Mouse (Mus musculus) CD4-positive helper T cell, adult 2 months (primary cell): ENCODE measurements at regions not wholly inside any gene's neighbourhood (a gene's known extent, or its start where the extent isn't known, plus 50 kb on each side); places are given as distances from the start of the nearest gene placed in this dataset.

ENCODE experiments used
- DNase-seq: peaks from one replicate; pipeline ENCODE4 v3.0.0-alpha.2; 2012; ENCODE audit warnings: low read depth, missing footprints, low spot score

DNA sequence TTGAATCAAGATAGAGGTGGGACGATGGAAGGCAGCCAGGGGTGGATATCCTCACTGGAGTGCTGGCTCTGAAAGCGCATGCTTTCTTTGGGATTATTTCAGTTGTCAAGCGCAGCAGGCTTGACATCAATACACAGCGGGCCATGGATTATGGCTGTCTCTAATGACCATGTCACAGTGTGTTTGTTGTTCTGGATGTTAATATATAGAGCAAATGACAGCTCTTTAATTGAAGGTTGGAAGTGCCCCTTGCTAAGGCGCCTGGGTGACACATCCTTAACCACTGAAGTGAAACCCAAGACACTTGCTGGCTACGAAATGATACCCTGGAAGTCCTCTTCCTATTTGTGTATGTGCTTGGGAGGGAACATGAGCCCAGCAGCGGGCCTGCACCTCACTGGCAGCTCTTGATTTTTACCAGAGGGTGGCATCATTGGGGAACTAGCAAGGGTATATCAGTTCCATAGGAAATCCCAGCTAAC, 200.5 kb upstream of the Rasgrp1 start:
- no peak for DNase-seq

DNA sequence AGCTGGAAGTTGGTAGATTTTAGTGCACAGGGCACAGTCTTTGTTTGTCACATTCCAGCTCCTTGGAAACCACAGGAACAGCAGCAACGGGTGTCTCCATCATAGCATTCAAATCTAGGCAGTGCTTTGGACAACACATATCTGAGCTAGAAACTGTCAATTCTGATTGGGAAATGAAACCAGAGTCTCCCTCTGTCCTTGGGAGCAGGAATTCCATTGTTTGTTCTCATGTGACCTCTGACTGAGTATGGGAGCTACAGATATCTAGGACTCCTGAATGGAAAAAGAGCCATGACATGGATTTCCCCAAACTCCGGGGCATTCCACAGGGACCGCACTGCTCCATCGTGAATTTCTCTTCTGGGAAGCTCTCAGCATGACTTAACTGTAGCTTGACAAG, 205.5 kb upstream of the Rasgrp1 start:
- DNase-seq: no peak

DNA sequence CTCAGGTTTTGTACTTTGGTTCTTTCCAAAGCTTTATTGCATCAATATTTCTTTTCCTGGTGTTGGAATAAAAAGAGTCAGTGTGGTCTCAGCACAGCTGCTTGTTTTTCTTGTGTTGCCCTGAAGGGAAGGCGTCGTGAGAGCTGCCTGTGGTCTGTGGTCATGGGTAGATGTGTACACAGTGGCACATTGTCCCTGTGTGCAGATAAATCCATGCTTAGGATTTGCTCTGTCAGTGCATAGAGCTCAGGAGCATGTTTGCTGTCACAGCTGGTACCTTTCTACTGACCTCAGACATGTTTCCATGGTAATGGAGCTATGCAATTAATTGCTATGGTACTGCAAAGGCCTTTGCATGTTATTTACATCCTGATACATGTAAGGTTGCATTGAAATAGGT, 213.5 kb upstream of the Rasgrp1 start:
- no peak for DNase-seq

DNA sequence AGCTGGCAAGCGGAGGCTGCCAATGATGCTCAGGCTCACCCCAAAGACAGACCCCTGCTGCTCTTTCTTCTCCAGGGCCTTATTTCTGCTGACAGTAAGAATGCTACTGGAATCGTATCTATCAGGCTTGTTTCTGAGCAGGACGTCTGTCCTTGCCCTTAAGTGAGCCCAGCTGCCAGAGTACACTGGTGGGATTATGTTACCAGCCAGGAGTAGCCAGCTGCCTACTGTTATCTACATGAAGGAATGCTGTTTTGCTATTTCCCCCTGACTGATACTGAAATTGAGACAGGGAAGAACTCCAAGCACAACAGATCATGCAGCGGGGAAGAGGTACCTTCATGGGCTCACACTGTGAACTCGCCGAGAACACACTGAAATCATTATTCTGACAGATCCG, 228.2 kb upstream of the Rasgrp1 start:
- no peak for DNase-seq

DNA sequence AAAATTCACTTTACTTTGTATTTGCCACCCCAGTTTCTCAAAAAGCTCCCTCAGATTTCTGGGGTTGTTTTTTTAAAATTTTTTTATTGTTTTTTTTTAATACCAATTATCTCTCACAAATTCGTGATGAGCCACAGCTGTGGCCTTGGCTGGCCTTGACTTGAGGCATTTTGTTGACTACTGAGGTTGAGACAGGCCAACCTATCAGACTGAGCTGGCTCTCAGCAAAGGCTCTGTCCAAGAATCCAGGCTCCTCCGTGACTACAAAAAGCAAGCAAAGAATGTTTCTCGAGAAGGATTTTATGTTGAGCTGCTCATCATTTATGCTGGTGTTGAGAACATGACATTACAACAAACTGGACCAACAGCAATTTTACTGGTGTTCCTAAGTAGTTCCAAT, 244.6 kb upstream of the Rasgrp1 start:
- no peak for DNase-seq

DNA sequence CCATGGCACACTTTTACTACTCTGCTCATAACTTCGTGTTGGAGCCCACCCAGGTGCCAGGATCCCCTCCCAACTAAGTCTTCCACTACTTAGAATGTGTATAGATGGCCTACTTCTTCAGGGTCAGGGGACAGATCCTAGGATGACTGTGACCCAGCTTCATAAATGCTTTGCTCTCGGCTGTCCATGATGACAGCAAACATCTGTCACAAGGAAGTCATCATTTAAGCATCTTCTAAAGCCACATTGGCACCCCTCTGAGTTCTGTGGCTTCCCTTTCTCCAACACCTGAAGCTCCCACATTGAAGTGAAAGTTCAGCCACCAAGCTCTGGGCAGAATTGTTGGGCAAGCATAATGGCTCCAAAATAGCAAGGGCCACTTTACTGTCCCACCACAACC, 252.2 kb upstream of the Rasgrp1 start:
- no peak for DNase-seq

DNA sequence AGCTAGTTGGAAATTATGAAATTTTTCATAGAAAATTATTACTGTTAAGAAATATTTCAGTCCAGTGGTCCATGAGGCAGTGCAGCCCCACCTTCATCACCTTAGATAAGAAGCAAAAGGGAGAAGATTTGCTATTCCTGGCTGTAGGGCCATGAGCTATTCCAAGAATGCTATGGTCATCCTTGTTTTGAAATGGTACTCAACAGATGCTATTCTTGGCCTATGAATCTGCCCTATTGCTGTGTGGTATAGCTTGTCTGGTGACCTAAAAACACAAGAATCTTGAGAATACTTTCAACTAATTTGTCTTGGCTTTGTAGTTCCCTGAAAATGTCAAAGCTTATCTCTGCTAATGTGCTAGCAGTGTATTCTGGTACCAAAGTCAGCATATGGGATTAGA, 254.8 kb upstream of the Rasgrp1 start:
- DNase-seq: no peak

DNA sequence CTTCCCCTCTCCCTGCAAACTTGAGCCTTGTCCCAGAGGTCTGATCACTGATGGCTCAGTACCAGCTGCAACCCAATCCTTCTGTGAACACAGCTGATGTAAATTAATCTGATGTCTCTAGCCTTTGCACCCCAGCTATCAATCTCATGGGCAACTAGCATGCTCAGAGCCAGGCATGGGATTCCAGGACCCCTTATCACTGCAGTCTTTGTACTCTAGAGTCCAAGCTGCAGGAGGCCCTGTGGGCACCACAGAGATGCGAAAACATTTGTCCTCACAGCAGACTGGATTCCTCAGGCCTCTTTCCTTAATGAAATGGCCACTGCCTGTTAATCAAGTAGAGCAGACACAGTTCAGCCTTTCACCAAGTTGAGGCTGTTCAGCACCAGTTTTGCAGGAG, 272.0 kb upstream of the Rasgrp1 start:
- no peak for DNase-seq

DNA sequence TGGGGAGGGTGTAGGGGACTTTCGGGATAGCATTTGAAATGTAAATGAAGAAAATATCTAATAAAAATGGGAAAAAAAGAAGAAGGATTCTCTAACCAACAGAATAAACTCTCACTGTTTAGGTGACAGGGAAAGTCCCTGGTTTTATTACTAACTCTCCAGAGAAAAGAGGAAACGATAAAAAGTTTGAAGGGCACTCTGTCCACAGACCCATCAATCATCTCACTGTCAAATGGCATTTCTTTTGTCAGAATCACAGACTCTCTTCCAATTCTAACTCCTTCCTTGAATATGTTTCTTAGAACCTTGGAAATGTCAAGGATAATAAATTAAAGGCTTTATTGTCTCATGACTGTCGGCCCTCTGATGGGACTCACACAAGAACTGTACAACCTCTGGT, 275.3 kb upstream of the Rasgrp1 start:
- no peak for DNase-seq

DNA sequence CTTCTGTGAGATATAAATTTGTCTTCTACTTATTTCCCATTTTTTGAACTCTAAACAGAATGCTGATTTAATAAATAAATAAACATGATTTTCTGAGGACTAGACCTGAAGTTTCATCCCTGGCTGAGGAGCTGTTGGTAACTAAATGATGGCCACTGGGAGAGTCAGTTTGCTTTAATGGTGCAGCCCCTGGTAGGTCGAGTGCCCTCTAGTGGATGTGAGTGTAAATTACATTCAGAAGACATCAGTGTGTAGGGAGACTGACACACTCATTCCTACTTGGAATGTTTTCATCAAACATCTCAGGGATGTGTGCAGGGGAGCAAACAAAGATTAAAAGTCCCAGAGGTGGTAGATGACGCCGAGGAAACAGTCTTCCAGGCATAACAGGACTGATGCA, 281.2 kb upstream of the Rasgrp1 start:
- DNase-seq: peak; percentile 28

DNA sequence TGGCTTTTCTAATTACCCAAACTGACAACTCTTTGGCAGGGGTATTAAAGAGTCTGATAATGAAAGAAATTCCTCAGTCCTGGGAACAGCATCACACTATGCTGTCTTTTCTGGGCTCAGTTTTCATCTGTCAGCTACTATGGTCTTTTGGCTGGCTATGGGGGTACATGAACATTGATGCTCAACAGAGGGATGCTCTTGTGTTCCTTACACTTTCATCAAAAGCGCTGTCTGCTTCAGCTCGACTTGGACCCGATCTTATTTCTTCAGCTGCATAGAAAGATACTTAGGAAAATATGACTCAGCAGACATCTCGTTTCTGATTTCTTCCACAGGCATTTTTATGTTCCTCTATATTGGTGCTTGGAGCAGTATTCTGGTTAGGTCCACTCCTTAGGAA, 292.1 kb upstream of the Rasgrp1 start:
- no peak for DNase-seq

DNA sequence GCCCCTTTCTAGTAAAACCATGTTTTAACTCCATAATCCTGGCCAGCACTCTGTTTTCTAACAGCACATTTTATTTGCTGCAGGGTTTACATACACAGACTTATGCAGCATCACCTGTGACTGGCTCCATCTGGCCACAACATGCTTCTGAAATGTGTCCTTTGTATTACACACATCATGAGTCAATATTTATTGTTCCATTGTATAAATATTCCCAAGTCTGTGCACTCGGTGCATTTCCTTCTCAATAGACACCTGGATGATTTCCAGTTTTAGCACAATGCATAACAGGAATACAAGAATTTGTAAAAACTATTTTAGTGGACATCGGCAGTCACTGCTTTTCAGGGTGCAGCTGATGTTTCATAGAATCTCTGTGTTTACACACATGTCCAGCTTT, 294.6 kb upstream of the Rasgrp1 start:
- DNase-seq: no peak

DNA sequence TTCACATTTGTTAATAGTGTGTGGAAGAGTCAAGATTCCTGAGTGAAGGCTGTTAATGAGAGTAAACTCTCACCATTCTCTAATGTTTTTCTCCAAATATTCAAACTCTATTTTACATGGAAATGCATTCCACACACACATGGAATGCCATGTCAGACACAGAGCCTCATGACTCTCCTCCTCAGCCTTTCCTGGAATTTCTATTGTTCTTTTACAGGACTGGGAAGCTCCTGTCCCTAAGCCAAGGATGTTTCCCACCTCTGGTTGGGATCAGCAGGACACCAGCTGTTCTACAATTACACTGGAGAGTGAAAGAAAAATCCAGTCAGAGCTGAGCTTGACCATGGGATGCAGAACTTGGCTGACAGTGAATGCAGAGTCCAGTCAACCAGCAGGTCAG, 309.3 kb upstream of the Rasgrp1 start:
- no peak for DNase-seq

DNA sequence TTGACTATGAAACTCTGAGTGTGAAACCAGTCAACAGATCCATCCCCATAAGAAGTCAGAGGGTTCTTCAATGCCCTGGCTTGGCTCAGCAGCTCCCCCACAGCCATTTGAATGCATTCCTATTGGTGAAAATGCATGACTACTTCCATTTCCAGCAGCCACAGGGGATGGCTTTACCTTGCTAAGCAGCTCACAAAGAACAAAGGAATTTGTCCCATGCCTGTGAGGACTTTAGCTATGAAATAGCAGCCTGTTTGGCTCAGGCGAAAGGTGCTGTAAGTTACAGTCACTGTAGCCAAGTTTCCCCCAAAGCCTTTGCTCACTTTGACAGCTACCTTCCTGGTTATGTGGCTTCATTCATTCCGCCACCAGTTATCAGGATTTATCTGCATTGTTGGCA, 309.8 kb upstream of the Rasgrp1 start:
- no peak for DNase-seq

DNA sequence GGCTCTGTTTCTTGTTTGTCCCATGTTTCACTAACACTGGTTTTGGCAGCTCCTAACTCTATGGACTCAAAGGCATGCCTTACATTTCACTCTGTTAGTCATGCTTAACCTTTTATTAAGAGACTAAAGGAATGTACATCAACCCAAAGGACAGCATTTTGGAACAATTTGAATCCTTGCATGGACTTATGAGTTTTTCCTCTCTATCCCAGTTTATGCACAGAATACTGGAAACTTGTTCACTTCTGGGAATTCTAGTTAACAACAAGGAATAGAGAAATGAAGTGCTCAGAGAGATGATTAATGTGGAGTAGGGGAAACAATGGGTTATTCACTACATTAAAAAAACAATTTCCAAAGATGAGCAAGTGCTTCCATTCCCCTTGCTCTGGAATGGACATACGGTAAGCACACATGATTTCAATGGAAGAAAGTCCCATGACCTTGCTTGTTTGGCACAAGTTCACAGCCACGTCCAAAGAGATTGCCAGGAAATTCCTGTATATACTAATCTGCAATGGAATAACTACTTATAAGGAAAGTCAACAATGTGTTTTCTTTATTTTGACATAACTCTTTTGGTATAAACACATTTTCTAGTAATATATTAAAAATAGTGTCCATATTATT, 313.9 kb upstream of the Rasgrp1 start:
- no peak for DNase-seq

DNA sequence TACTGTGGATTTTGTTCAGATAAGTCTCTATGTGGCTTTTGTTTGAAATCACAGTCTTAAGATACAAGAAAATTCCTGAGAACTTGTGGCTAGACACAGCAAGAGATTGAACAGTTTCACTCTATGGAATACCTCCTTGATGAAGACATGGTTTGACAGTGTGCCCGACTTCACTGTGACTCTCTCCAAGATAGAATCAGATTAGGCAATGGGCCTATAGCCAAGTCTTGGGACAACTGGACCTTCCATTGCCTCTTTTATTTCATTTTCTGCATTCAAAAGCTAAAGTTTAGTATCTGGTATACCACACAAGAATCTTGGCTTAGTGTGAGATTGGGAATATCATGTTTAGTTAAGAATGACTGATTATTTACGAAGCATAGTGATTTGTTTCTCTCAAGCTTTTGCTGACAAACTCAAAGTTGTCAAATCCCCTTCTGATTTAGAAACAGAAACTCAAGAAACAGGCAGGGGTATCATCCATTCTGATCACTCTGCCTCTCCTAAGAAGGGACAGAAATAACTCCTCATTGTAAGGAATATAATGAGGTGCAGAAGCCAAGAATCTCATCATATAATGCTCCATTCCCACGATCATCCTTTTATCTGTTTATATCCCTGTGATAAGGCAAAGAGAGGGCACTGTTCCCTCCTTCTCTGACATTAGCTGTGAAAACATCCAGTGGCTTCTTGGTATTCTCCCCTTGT, 317.6 kb upstream of the Rasgrp1 start:
- DNase-seq: no peak

DNA sequence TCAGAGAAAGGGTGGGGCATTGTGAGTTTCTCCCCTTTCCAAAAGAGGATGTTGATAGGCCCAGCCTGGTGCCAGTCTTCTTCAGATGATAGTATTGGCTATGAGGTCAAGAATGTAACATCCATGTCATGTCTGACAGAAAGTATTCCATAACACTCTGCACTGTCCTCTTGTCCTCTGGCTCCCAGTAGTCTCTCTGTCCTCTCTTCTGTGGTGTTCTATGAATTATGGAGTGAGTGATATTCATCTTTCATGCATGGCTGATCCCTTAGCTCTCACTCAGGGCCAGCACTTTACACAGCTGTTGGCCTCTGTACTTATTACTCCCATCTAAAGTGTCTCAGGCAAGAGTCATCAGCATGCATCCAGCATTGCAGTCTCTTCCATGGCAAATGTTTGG, 319.9 kb upstream of the Rasgrp1 start:
- no peak for DNase-seq

DNA sequence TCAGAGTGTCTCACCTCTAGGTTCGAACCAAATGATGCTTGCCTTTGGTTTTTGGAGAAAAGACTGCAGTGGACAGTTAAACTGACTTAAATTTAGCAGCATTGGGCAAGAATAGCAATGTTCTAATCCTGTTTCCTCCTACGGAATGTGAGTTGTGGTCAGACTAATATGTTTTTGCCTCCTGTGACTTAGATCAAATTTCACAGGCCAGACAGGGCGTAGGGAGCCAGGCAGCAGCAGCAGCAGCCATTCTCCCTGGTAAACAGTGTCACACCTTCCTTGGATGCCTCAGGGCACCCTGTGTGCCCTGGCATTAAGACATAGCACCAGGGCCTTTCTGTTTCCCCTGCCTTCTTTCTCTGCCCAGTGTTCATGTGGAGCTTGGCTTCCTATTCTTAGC, 323.7 kb upstream of the Rasgrp1 start:
- DNase-seq: no peak

DNA sequence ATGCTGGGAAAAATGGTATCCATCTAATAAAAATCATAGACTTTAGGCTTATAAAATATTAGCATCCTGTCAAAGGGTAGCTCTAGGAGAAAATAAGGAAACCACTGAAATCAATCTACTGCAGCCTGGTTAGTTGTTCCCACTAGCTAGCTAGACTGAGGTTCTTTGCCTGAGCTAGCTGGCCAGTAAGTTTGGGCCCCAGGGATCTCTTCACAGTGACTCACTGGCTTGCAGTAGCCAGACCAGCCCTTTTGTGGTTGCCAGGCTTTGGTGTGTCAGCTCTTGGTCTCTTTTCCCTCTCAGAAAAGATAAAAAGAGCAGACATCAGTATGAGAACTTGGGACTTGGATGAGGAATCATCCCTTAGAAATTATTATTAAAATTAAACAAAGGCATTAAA, 325.3 kb upstream of the Rasgrp1 start:
- no peak for DNase-seq

DNA sequence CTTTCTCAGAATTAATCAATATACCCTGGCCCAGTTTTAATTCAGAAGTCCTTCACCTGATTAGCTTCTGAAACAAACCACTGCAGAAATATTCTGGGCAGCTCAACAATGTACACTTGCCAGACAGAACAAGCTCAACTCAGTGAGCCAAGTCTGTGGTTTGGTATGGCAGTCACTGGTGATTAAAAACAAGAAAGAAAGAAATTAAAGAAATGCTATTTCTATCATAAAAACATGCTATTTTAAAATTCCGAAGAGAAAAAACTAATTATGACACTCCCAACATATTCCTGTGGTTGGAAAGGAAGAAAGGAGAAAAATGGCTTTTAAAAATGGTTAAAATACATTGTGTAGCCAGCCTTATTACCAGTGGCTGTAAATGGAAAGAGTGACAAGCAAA, 332.1 kb upstream of the Rasgrp1 start:
- DNase-seq: no peak

DNA sequence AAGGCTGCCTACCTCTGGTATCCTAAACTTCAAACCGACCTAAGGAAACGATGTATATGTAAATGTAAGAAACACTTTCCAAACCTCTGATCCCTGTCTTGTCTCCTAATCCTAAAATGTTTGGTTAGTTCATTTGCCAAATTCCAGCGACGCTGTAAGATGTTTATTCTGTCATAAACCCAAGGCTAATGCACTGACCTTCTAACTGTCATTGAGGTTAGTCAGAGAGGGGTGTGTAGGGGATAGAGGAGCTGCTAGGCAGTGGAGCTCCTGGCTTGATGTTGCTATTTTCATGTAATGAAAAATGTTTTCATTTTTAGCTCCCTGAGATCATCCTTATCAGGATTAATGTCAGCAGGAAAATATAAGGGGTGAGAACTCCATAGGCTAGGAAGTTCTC, 335.8 kb upstream of the Rasgrp1 start:
- DNase-seq: no peak

DNA sequence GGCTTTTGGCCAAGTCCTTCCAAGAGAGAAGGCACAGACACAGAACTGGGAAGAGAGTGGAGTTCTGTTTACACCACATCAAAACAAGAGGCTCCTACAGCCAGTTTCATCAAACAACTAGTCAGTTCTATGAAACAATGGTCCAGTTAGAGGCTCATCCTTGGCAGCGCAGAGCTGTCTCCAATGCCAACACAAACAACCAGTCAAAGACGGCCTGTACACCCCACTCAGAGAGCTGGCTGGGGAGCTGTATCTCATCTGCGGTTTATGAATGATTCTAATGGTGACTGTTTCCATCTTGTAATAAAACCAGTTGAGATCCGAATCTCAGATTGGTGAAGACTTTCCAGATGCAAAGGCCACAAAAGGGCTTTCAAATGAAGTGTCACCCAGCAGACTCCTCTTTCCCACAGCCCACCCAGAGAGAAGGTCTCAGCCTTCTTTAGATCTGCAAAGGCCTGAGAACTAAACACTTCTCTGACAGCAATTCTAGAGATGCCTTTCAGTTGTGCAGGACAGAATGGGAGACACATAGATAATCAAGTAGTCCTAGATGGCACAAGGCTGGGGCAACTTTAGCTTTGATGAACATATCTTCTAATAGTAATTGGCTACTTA, 343.1 kb upstream of the Rasgrp1 start:
- no peak for DNase-seq

DNA sequence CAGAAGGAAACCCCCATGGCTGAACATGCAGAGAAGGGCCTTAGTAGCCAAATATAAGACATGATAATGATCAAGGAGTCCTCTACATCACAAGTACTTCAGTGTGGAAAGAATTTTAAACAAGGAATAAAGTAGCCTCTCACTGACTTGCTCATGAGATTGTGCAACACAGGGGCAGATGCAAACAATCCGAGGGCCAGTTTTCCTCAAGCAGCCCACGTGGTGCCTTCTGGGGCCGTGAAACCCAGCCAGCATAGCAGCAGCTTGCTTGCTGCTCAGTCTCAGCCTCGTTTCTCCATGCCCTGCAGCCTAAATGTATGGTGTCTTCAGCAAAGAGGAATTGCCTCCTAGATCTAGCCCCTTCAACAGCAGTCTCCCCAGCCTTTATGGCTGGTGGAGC, 350.7 kb upstream of the Rasgrp1 start:
- DNase-seq: no peak
